Mouse (Mus musculus) 416B (cell line): ENCODE results near the gene Shank2.

Experiments
- DNase-seq: peaks from one replicate; pipeline ENCODE4 v3.0.0; 2011; ENCODE audit warnings: low read depth

The Shank2 gene

GRCm38 (mm10) chr7:144229421-144229820 lies 227.7 kb downstream of the Shank2 start:
- DNase-seq = no peak

- DNase-seq = no peak
Observed at GRCm38 (mm10) chr7:144232132-144232706, 230.5 kb downstream of the Shank2 start.

GRCm38 (mm10) chr7:144233479-144233878 lies 231.8 kb downstream of the Shank2 start:
- DNase-seq = peak; percentile 58

- peak; percentile 3 for DNase-seq
Observed at GRCm38 (mm10) chr7:144234783-144235182, 233.1 kb downstream of the Shank2 start.

- no peak for DNase-seq
Observed at GRCm38 (mm10) chr7:144235523-144235922, 233.8 kb downstream of the Shank2 start.

- DNase-seq = no peak
Observed at GRCm38 (mm10) chr7:144236802-144237201, 235.1 kb downstream of the Shank2 start.

- DNase-seq = no peak
Observed at GRCm38 (mm10) chr7:144238409-144238808, 236.7 kb downstream of the Shank2 start.

- DNase-seq = no peak
Observed at GRCm38 (mm10) chr7:144238992-144239391, 237.3 kb downstream of the Shank2 start.

GRCm38 (mm10) chr7:144239571-144240370 lies 238.0 kb downstream of the Shank2 start:
- DNase-seq = no peak

GRCm38 (mm10) chr7:144240736-144241343 lies 239.1 kb downstream of the Shank2 start:
- DNase-seq = no peak

GRCm38 (mm10) chr7:144244203-144244602 lies 242.5 kb downstream of the Shank2 start:
- no peak for DNase-seq

- no peak for DNase-seq
Observed at GRCm38 (mm10) chr7:144246271-144246670, 244.5 kb downstream of the Shank2 start.

- peak; percentile 17 for DNase-seq
Observed at GRCm38 (mm10) chr7:144248686-144249422, 247.1 kb downstream of the Shank2 start.

GRCm38 (mm10) chr7:144250791-144251190 lies 249.1 kb downstream of the Shank2 start:
- no peak for DNase-seq

GRCm38 (mm10) chr7:144251250-144251649 lies 249.5 kb downstream of the Shank2 start:
- no peak for DNase-seq

GRCm38 (mm10) chr7:144254674-144255246 lies 253.0 kb downstream of the Shank2 start:
- no peak for DNase-seq

- no peak for DNase-seq
Observed at GRCm38 (mm10) chr7:144257821-144258220, 256.1 kb downstream of the Shank2 start.

- DNase-seq = no peak
Observed at GRCm38 (mm10) chr7:144258332-144258731, 256.6 kb downstream of the Shank2 start.

- no peak for DNase-seq
Observed at GRCm38 (mm10) chr7:144262666-144263065, 260.9 kb downstream of the Shank2 start.

- DNase-seq = no peak
Observed at GRCm38 (mm10) chr7:144266745-144267144, 265.0 kb downstream of the Shank2 start.

GRCm38 (mm10) chr7:144268329-144268728 lies 266.6 kb downstream of the Shank2 start:
- no peak for DNase-seq

GRCm38 (mm10) chr7:144268778-144269177 lies 267.1 kb downstream of the Shank2 start:
- no peak for DNase-seq
